Mouse (Mus musculus): ENCODE measurements around the gene 1810009A15Rik.

- TF ChIP-seq CTCF (IDR thresholded peaks at IDR 0.05; ENCODE audit: control insufficient read depth, insufficient read depth, insufficient read length) (no peak), USF1 (IDR thresholded peaks at IDR 0.05; ENCODE audit: low read depth) (peak; percentile 99), MAX (IDR thresholded peaks at IDR 0.05) (no peak), MYOG (IDR thresholded peaks at IDR 0.05; ENCODE audit: control insufficient read depth, extremely low read depth, insufficient read length) (no peak), MYOD1 (IDR thresholded peaks at IDR 0.05; ENCODE audit: control insufficient read depth, insufficient read length, low read depth) (no peak), FOSL1 (IDR thresholded peaks at IDR 0.05; ENCODE audit: insufficient read depth, low read length, poor library complexity, severe bottlenecking) (no peak)
These were observed 32.2 kb downstream of the 1810009A15Rik start for GRCm38 (mm10) chr19:8920836-8921291.

Measured in C2C12 (cell line).